In genomic region chr1:34432411-34432775, GRCm38 (mm10) we compare ENCODE assay signal across 8 mouse cellular contexts. TPM values are rescaled to one million over a fixed set of nuclear protein-coding genes. Genes with fewer than 3 reads are reported as not detected.
DNase-seq lines count a peak whose midpoint lies in the region; ATAC-seq and TF ChIP-seq lines count a peak whose summit lies in the region.

No protein-coding gene starts in this region.

- no peak for ATAC-seq in heart, embryonic 12.5 days (ENCODE audit: insufficient number of reproducible peaks, low FRiP score)
- no peak for ATAC-seq in midbrain, embryonic 16.5 days

- no peak for DNase-seq in layer of hippocampus, adult 2 months (ENCODE audit: low spot score in 2 of 2)
- DNase-seq in layer of hippocampus, postnatal 14 days (ENCODE audit: low spot score in 2 of 2): no peak
- DNase-seq in cerebellum, adult 18-20 months: peak; percentile 37 to 55
- DNase-seq in kidney, postnatal 4 days: peak; percentile 62 to 71
- DNase-seq in frontal cortex, postnatal 25 days (ENCODE audit: low spot score in 2 of 2): no peak
- DNase-seq in adipocyte (ENCODE audit: low spot score): no peak

- TF ChIP-seq CTCF in layer of hippocampus, adult 2 months (conservative IDR thresholded peaks at IDR 0.05): no peak

- peak overlapping the region; percentile 57 for H3K4me3 ChIP-seq in layer of hippocampus, adult 2 months
- H3K4me3 ChIP-seq in heart, embryonic 12.5 days: peak overlapping the region; percentile 46
- peak overlapping the region; percentile 53 for H3K4me3 ChIP-seq in midbrain, embryonic 16.5 days (ENCODE audit: low read depth, low read length)

- H3K9ac ChIP-seq in heart, embryonic 12.5 days: 0 out of 2 replicates have a peak overlapping the region, but pooled peaks have one; percentile 68
- peak overlapping the region; percentile 73; the same call in 1 of the 2 replicates for H3K9ac ChIP-seq in midbrain, embryonic 16.5 days (ENCODE audit: low read depth, low read length)

- 55% methylated on average over 13 of the region's 13 CpGs for WGBS in heart, embryonic 12.5 days
- WGBS in midbrain, embryonic 16.5 days: 23% methylated on average over 13 of the region's 13 CpGs

- H3K36me3 ChIP-seq in heart, embryonic 12.5 days: peaks cover 31% of the 10 kb centered on the region
- H3K36me3 ChIP-seq in midbrain, embryonic 16.5 days (ENCODE audit: control insufficient read depth, insufficient read depth, low read length): peaks cover 2% of the 10 kb centered on the region; the same call in 1 of the 2 replicates

- H3K27ac ChIP-seq in layer of hippocampus, adult 2 months: no peak overlapping the region
- no peak overlapping the region for H3K27ac ChIP-seq in heart, embryonic 12.5 days (ENCODE audit: poor library complexity, severe bottlenecking)
- H3K27ac ChIP-seq in midbrain, embryonic 16.5 days (ENCODE audit: low read length): no peak overlapping the region; the same call in 1 of the 2 replicates

- peak overlapping the region; percentile 74 for H3K4me2 ChIP-seq in heart, embryonic 12.5 days
- peak overlapping the region; percentile 77 for H3K4me2 ChIP-seq in midbrain, embryonic 16.5 days (ENCODE audit: low read length)

- H3K4me1 ChIP-seq in heart, embryonic 12.5 days (replicated peaks): peaks cover 3% of the 10 kb centered on the region; the same call in 1 of the 2 replicates
- H3K4me1 ChIP-seq in midbrain, embryonic 16.5 days (ENCODE audit: control insufficient read depth, insufficient read depth, low read length): peaks cover 9% of the 10 kb centered on the region

- H3K9me3 ChIP-seq in heart, embryonic 12.5 days (replicated peaks): peaks cover 32% of the 10 kb centered on the region
- peaks cover 17% of the 10 kb centered on the region for H3K9me3 ChIP-seq in midbrain, embryonic 16.5 days (replicated peaks; ENCODE audit: control insufficient read depth, low read length, poor library complexity, severe bottlenecking)

- H3K27me3 ChIP-seq in heart, embryonic 12.5 days (replicated peaks): no peaks in the 10 kb centered on the region
- no peaks in the 10 kb centered on the region for H3K27me3 ChIP-seq in midbrain, embryonic 16.5 days (ENCODE audit: control insufficient read depth, insufficient read depth, low read depth, low read length)

RNA-seq across cellular contexts. Expression of gene Ccdc115, which starts 7.1 kb away (rescaled TPM):
- 10 to 100 TPM; 19.2 to 20.3 TPM for total RNA-seq in layer of hippocampus, adult 2 months (2021)
- 10 to 100 TPM; 19.7 to 19.9 TPM for total RNA-seq in layer of hippocampus, postnatal 14 days (2021)
- polyA plus RNA-seq in heart, embryonic 12.5 days (2016; fragmentation: Nextera tagmentation; extraction: Ambion mirVana): 45.9 and 46.6 TPM in 2 replicates
- 65.2 and 66.8 TPM in 2 replicates for polyA plus RNA-seq in midbrain, embryonic 16.5 days (2015; fragmentation: Nextera tagmentation; extraction: Ambion mirVana)

RNA-seq across cellular contexts. Expression of gene Imp4, which starts 7.3 kb away (rescaled TPM):
- total RNA-seq in layer of hippocampus, adult 2 months (2021): 10 to 100 TPM; 34.5 to 36.6 TPM
- total RNA-seq in layer of hippocampus, postnatal 14 days (2021): 10 to 100 TPM; 25.0 to 28.5 TPM
- polyA plus RNA-seq in heart, embryonic 12.5 days (2016; fragmentation: Nextera tagmentation; extraction: Ambion mirVana): 65.9 and 74.8 TPM in 2 replicates
- polyA plus RNA-seq in midbrain, embryonic 16.5 days (2015; fragmentation: Nextera tagmentation; extraction: Ambion mirVana): 49.3 and 52.2 TPM in 2 replicates

RNA-seq across cellular contexts. Expression of gene Ptpn18, which starts 27.2 kb away (rescaled TPM):
- total RNA-seq in layer of hippocampus, adult 2 months (2021): 1 to 10 TPM; 5.0 to 6.3 TPM
- total RNA-seq in layer of hippocampus, postnatal 14 days (2021): 1 to 10 TPM; 3.4 to 5.2 TPM
- polyA plus RNA-seq in heart, embryonic 12.5 days (2016; fragmentation: Nextera tagmentation; extraction: Ambion mirVana): 10.4 and 10.8 TPM in 2 replicates
- 2.9 and 3.4 TPM in 2 replicates for polyA plus RNA-seq in midbrain, embryonic 16.5 days (2015; fragmentation: Nextera tagmentation; extraction: Ambion mirVana)

Comparison
In these comparisons a context has a peak if more than half of its experiments do, and no peak if none do; other contexts are left out.
1. DNase-seq: peak in cerebellum, adult 18-20 months (2 of 2) and kidney, postnatal 4 days (2 of 2); none in layer of hippocampus, adult 2 months (0 of 2), layer of hippocampus, postnatal 14 days (0 of 2), frontal cortex, postnatal 25 days (0 of 2) and adipocyte (single experiment).
2. Peak in every context shown above with its lines, with median percentiles within 50 percentile points of each other: H3K4me3 ChIP-seq.